Mouse (Mus musculus): ENCODE measurements around the gene Rassf1.

- no peak for TF ChIP-seq GATA1 (IDR thresholded peaks at IDR 0.05; ENCODE audit: borderline replicate concordance, low read length)
- TF ChIP-seq FLI1 (IDR thresholded peaks at IDR 0.05; ENCODE audit: low read length) = no peak
Observed at GRCm38 (mm10) chr9:107552690-107553393, 1.5 kb downstream of the Rassf1 start.

Data from megakaryocyte, embryonic 14.5 days (primary cell).